Mouse (Mus musculus) G1E (cell line): ENCODE data around the gene Hs1bp3.

Source experiments
- CTCF ChIP-seq: IDR thresholded peaks from 2 replicates; pipeline ENCODE4 v1.5.1; 2012; ENCODE audit warnings: low read depth, low read length, inconsistent platforms, mixed read lengths
- GATA1 ChIP-seq: IDR thresholded peaks from 2 replicates; pipeline ENCODE4 v1.6.1; 2012; ENCODE audit warnings: borderline replicate concordance, low read length, inconsistent platforms, mixed read lengths

DNA sequence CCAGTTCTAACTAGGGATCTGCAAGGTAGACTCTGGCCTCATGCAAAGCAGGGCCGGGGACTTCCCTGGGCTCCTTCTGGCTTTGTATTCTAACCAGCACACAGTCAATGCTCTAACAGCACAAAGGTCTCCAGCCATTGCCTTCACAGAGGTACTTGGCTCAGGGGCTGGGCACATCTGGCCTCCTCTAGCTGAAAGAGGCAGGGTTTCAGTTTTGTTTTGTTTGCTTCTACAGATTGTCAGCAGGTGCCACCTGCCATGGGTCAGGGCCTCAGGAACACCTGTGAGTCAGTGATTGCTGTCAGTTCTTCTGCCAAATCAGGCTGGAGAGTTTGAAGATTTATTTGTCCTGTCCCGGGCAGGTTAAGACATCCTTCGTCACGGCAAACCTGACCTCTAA lies 39.8 kb downstream of the Hs1bp3 start:
- TF ChIP-seq CTCF (no peak), GATA1 (no peak)
